ENCODE assay signal across 8 mouse cellular contexts in the genomic region with DNA sequence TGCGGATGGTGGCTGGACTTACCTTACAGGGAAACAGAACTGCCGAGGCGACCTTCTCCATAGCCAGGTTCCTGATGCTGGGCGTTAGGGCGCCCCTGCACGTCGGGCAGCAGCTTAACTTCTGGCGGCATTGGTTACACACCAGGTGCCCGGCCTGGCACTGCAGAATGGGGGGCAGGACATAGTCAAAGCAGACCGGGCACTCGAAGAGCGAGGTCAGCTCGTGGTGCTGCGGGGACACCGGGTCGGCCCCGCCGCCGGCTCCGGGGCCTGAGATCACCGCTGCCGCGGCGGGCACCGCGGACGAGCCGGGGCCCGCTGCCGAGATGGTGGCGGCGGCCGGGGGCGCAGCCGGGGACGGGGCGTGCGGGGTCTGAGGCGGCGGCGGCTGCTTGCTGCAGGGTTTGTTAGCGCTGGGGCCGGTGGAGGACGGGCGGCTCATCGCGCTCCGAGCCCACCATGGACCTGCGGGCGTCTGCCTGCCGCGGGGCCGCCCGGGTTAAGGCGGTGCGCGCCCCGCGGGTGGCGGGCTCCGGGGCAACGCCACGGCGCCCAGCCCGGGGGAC. TPM values are rescaled to one million over a fixed set of nuclear protein-coding genes. Genes with fewer than 3 reads are reported as not detected.
DNase-seq lines count a peak whose midpoint lies in the region; ATAC-seq lines count a peak whose summit lies in the region.

No protein-coding gene starts in this region.

- 0 out of 2 replicates have a peak, but pooled peaks cover 2% of the 10 kb centered on the region for H3K27me3 ChIP-seq in hindbrain, embryonic 15.5 days
- H3K27me3 ChIP-seq in megakaryocyte, embryonic 14.5 days (replicated peaks): peaks cover 2% of the 10 kb centered on the region

- no peaks in the 10 kb centered on the region for H3K9me3 ChIP-seq in hindbrain, embryonic 15.5 days
- no peaks in the 10 kb centered on the region for H3K9me3 ChIP-seq in megakaryocyte, embryonic 14.5 days

- intact Hi-C loops in left cerebral cortex, postnatal 14 days (cut with DNase I): loop anchor here (5.0 to 10.0 kb wide), 2 partner anchors 34 to 117 kb away; partner anchors contain the start of gene Selenot

- WGBS in hindbrain, embryonic 15.5 days: under 1% methylated on average over 58 of the region's 65 CpGs

- peak overlapping the region; percentile 94 for H3K27ac ChIP-seq in hindbrain, embryonic 15.5 days (replicated peaks)

- H3K9ac ChIP-seq in hindbrain, embryonic 15.5 days: peak overlapping the region; percentile 87

- peak; percentile 36 for DNase-seq in MEL-GATA-1-ER (ENCODE audit: extremely low read depth, low read depth)
- DNase-seq in cerebellum, adult 9-10 months: peak; percentile 75
- DNase-seq in frontal cortex, postnatal 36 days (ENCODE audit: low spot score in 2 of 2): peak; percentile 48 to 49
- peak; percentile 19 to 35 for DNase-seq in left cerebral cortex, postnatal 14 days (ENCODE audit: low spot score in 2 of 2)
- peak; percentile 52 for DNase-seq in right cerebral cortex, postnatal 25 days
- no peak for DNase-seq in Muller cell, postnatal 12 days (ENCODE audit: inconsistent ontology term)

- H3K4me2 ChIP-seq in hindbrain, embryonic 15.5 days: peak overlapping the region; percentile 79

- H3K4me1 ChIP-seq in hindbrain, embryonic 15.5 days (replicated peaks): peaks cover 28% of the 10 kb centered on the region
- peaks cover 36% of the 10 kb centered on the region for H3K4me1 ChIP-seq in megakaryocyte, embryonic 14.5 days

- ATAC-seq in hindbrain, embryonic 15.5 days (ENCODE audit: low FRiP score, low read depth): peak; percentile 10

- no peaks in the 10 kb centered on the region for H3K36me3 ChIP-seq in hindbrain, embryonic 15.5 days
- H3K36me3 ChIP-seq in megakaryocyte, embryonic 14.5 days (replicated peaks; ENCODE audit: low read length): peaks cover 21% of the 10 kb centered on the region

- peak overlapping the region; percentile 73 for H3K4me3 ChIP-seq in hindbrain, embryonic 15.5 days
- peak overlapping the region; percentile 98 for H3K4me3 ChIP-seq in megakaryocyte, embryonic 14.5 days (replicated peaks)

RNA-seq across cellular contexts. Expression of gene Siah2, which starts 0.7 kb away (rescaled TPM):
- polyA plus RNA-seq in hindbrain, embryonic 15.5 days (2015; fragmentation: Nextera tagmentation; extraction: Ambion mirVana): 10.8 and 10.9 TPM in 2 replicates
- 10 to 100 TPM; 18.5 to 20.8 TPM for total RNA-seq in left cerebral cortex, postnatal 14 days (2021)
- polyA plus RNA-seq in megakaryocyte, embryonic 14.5 days (2012; ENCODE audit: insufficient read depth, low replicate concordance): 28.3 and 77.4 TPM in 2 replicates

RNA-seq across cellular contexts. Expression of gene Erich6, which starts 54.5 kb away (rescaled TPM):
- polyA plus RNA-seq in hindbrain, embryonic 15.5 days (2015; fragmentation: Nextera tagmentation; extraction: Ambion mirVana): 0.23 and 0.28 TPM in 2 replicates
- total RNA-seq in left cerebral cortex, postnatal 14 days (2021): 1 to 10 TPM in 1 of 2 experiments, under 1 TPM in 1; 0.89 to 1.6 TPM
- not detected in 2 replicates for polyA plus RNA-seq in megakaryocyte, embryonic 14.5 days (2012; ENCODE audit: insufficient read depth, low replicate concordance)
